In the genomic region with DNA sequence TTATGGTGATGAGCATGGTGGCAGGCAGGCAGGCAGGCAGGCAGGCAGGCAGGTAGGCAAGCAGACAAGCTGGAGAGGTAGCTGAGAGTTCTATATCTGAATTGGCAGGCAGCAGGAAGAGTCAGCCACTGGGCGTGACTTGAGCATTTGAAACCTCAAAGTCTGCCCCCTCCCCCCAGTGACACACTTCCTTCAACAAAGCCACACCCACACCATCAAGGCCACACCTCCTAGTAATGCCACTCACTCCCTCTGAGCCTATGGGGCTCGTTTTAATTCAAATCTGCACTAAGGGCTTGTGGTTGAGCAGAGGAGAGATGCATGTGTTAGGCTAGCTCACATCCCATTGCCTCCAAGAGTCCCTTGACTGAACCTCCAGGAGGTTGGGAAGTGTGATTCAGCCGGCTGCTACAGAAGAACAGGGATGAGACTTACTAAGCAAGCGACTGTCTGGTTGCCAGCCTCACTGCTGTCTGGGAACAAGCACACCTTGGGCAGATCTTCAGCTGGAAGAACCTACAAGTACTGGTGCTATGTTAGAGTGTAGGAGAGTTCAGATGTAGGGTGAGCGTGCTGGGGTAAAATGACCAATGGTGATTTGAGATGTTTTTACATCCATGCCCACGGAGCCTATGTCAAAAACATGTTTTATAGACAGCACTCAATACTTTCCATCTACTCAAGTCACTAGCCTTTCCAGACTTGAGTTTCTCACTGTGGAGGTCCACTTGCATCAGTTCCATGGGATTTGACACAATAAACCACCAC, we compare ENCODE assay signal across 8 mouse cellular contexts. TPM values are rescaled to one million over a fixed set of nuclear protein-coding genes. Genes with fewer than 3 reads are reported as not detected.
A peak's percentile ranks its signal among the peaks of the same experiment; 100 is the strongest.
DNase-seq lines count a peak whose midpoint lies in the region; ATAC-seq and TF ChIP-seq lines count a peak whose summit lies in the region.

No protein-coding gene starts in this region.

- H3K9me3 ChIP-seq in E14TG2a.4 (ENCODE audit: low read length), result peaks cover 12% of the 10 kb centered on the region
- H3K9me3 ChIP-seq in midbrain, embryonic 14.5 days (ENCODE audit: control insufficient read depth, low read length), result no peaks in the 10 kb centered on the region
- H3K9me3 ChIP-seq in intestine, embryonic 16.5 days (ENCODE audit: control insufficient read depth, low read length), result no peaks in the 10 kb centered on the region

- H3K27ac ChIP-seq in midbrain, embryonic 14.5 days (replicated peaks; ENCODE audit: low read depth, low read length), result 0 out of 2 replicates have a peak overlapping the region, but pooled peaks have one; percentile 32
- no peak overlapping the region for H3K27ac ChIP-seq in intestine, embryonic 16.5 days (ENCODE audit: low read length)

- peak; percentile 14 for DNase-seq in kidney, adult 18-20 months
- no peak for DNase-seq in kidney, adult 9 months
- DNase-seq in midbrain, embryonic 14.5 days, result no peak
- DNase-seq in gastrocnemius, adult 18-20 months (ENCODE audit: low spot score), result no peak
- DNase-seq in cerebellum, postnatal 36 days, result no peak

- peak; percentile 53; the same call in 1 of the 2 replicates for ATAC-seq in erythroblast, adult 5-6 weeks (replicated peaks; ENCODE audit: low FRiP score, poor library complexity, severe bottlenecking)
- ATAC-seq in midbrain, embryonic 14.5 days (ENCODE audit: low FRiP score, low TSS enrichment), result no peak
- no peak for ATAC-seq in intestine, embryonic 16.5 days

- H3K4me3 ChIP-seq in E14TG2a.4 (replicated peaks; ENCODE audit: low read length), result peak overlapping the region; percentile 37; the same call in 1 of the 2 replicates
- no peak overlapping the region for H3K4me3 ChIP-seq in midbrain, embryonic 14.5 days (replicated peaks; ENCODE audit: low read depth, low read length)
- H3K4me3 ChIP-seq in intestine, embryonic 16.5 days (ENCODE audit: low read length), result no peak overlapping the region

- WGBS in midbrain, embryonic 14.5 days, result 82% methylated on average over 6 of the region's 6 CpGs
- 84% methylated on average over 6 of the region's 6 CpGs for WGBS in intestine, embryonic 16.5 days

- H3K9ac ChIP-seq in midbrain, embryonic 14.5 days (replicated peaks; ENCODE audit: low read length), result no peak overlapping the region
- no peak overlapping the region for H3K9ac ChIP-seq in intestine, embryonic 16.5 days (ENCODE audit: low read depth, low read length)

- peaks cover 62% of the 10 kb centered on the region for H3K4me1 ChIP-seq in E14TG2a.4 (replicated peaks; ENCODE audit: low read depth, low read length)
- 0 out of 2 replicates have a peak, but pooled peaks cover 10% of the 10 kb centered on the region for H3K4me1 ChIP-seq in midbrain, embryonic 14.5 days (ENCODE audit: control insufficient read depth, insufficient read depth, low read length)
- 0 out of 2 replicates have a peak, but pooled peaks cover 3% of the 10 kb centered on the region for H3K4me1 ChIP-seq in intestine, embryonic 16.5 days (ENCODE audit: control insufficient read depth, insufficient read depth, low read length)

- H3K27me3 ChIP-seq in E14TG2a.4 (ENCODE audit: insufficient read depth, low read length), result no peaks in the 10 kb centered on the region
- no peaks in the 10 kb centered on the region for H3K27me3 ChIP-seq in midbrain, embryonic 14.5 days (ENCODE audit: control insufficient read depth, insufficient read depth, low read length)
- H3K27me3 ChIP-seq in intestine, embryonic 16.5 days (replicated peaks; ENCODE audit: control insufficient read depth, insufficient read depth, low read length), result no peaks in the 10 kb centered on the region

- peaks cover 17% of the 10 kb centered on the region for H3K36me3 ChIP-seq in E14TG2a.4 (ENCODE audit: insufficient read depth, low read length)
- peaks cover 10% of the 10 kb centered on the region for H3K36me3 ChIP-seq in midbrain, embryonic 14.5 days (ENCODE audit: control insufficient read depth, insufficient read depth, low read length)
- peaks cover 6% of the 10 kb centered on the region for H3K36me3 ChIP-seq in intestine, embryonic 16.5 days (ENCODE audit: control insufficient read depth, insufficient read depth, low read length)

- no peak overlapping the region for H3K4me2 ChIP-seq in midbrain, embryonic 14.5 days (ENCODE audit: low read length)
- H3K4me2 ChIP-seq in intestine, embryonic 16.5 days (ENCODE audit: low read depth, low read length), result no peak overlapping the region

- no peak for TF ChIP-seq CTCF in E14TG2a.4 (conservative IDR thresholded peaks at IDR 0.05; ENCODE audit: low read length)

RNA-seq across cellular contexts. Expression of a gene that starts 33.6 kb away (rescaled TPM):
- total RNA-seq in erythroblast, adult 5-6 weeks (2015; ENCODE audit: low replicate concordance), result 24.4 and 27.4 TPM in 2 replicates
- total RNA-seq in erythroblast, adult 5-6 weeks (2017; ENCODE audit: low replicate concordance), result 36.5 and 36.7 TPM in 2 replicates
- polyA plus RNA-seq in midbrain, embryonic 14.5 days (2014; fragmentation: Nextera tagmentation; extraction: Ambion mirVana), result 80.9 and 84.7 TPM in 2 replicates
- 100 to 1,000 TPM in 1 of 2 experiments, 10 to 100 TPM in 1; 59.0 to 119 TPM for total RNA-seq in gastrocnemius, adult 18-20 months (2021)
- 262 and 319 TPM in 2 replicates for polyA plus RNA-seq in intestine, embryonic 16.5 days (2015; fragmentation: Nextera tagmentation; extraction: Ambion mirVana)
